Comparison of ENCODE assay signal across 10 mouse cellular contexts in the genomic region with DNA sequence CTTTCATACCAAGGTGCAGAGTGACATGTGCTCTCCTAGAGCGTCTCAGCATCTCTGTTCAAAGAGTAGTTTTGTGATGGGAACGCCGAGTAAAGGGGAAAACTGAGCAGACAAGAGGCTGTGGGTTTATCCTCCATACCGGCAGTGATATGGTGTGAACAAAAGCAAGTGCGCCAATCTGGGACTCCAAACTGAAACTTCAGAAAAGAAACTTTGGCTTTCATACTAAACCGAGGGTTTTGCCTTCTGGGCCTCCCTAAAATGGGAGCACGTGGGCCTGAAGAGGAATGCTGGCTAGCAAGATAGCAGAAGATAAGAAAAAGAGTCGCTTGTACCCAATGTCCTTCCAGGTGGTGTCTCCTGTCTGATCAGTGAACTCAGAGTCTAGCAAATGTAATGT. TPM values are rescaled to one million over a fixed set of nuclear protein-coding genes. Genes with fewer than 3 reads are reported as not detected.
A peak's percentile ranks its signal among the peaks of the same experiment; 100 is the strongest.
DNase-seq lines count a peak whose midpoint lies in the region; ATAC-seq and TF ChIP-seq lines count a peak whose summit lies in the region.
"Had no signal": no experiment of that assay in that cellular context is flagged by ENCODE, and none has a peak within 500 bp of the region (broad histone marks: within the 10 kb centered on the region; RNA-seq: fewer than 3 reads in every experiment).

No protein-coding gene starts in this region.

- TF ChIP-seq CTCF in gastrocnemius, adult 2 months (IDR thresholded peaks at IDR 0.05), result no peak
- no peak for TF ChIP-seq CTCF in liver, adult 2 months (IDR thresholded peaks at IDR 0.05; ENCODE audit: low read depth, low read length)

- H3K79me2 ChIP-seq in liver, adult 2 months (ENCODE audit: control insufficient read depth, insufficient read depth, low read length), result no peaks in the 10 kb centered on the region

- H3K36me3 ChIP-seq in midbrain, embryonic 11.5 days (ENCODE audit: control insufficient read depth, insufficient read depth, low read length), result no peaks in the 10 kb centered on the region
- no peaks in the 10 kb centered on the region for H3K36me3 ChIP-seq in midbrain, embryonic 15.5 days (replicated peaks)
- H3K36me3 ChIP-seq in liver, adult 2 months (ENCODE audit: control insufficient read depth, insufficient read depth, low read length), result no peaks in the 10 kb centered on the region
- H3K36me3 ChIP-seq: limb, embryonic 15.5 days; neural tube, embryonic 15.5 days had no signal

- no peak for DNase-seq in gastrocnemius, adult 2 months
- no peak for DNase-seq in gastrocnemius, postnatal 36 days
- DNase-seq in midbrain, embryonic 11.5 days (ENCODE audit: low spot score, missing footprints), result peak; percentile 87
- DNase-seq in liver, adult 2 months (ENCODE audit: extremely low read depth, low read depth, low spot score), result no peak
- DNase-seq in thymus, postnatal 25 days, result peak; percentile 63
- DNase-seq in frontal cortex, postnatal 10 days (ENCODE audit: low spot score in 2 of 2), result no peak
- no peak for DNase-seq in testis, postnatal 10 days (ENCODE audit: low spot score)

- intact Hi-C loops in gastrocnemius, adult 2 months (cut with DNase I), result no loop called here
- intact Hi-C loops in gastrocnemius, postnatal 36 days (cut with DNase I), result no loop called here

- no peak for ATAC-seq in midbrain, embryonic 11.5 days (ENCODE audit: low FRiP score)
- ATAC-seq in midbrain, embryonic 15.5 days (replicated peaks), result no peak

- H3K4me1 ChIP-seq in midbrain, embryonic 11.5 days (ENCODE audit: control insufficient read depth, insufficient read depth, low read length), result peaks cover 2% of the 10 kb centered on the region
- peaks cover 9% of the 10 kb centered on the region for H3K4me1 ChIP-seq in midbrain, embryonic 15.5 days
- H3K4me1 ChIP-seq in liver, adult 2 months (ENCODE audit: control insufficient read depth, insufficient read depth, low read length), result no peaks in the 10 kb centered on the region

- no peak overlapping the region for H3K4me2 ChIP-seq in midbrain, embryonic 11.5 days
- no peak overlapping the region for H3K4me2 ChIP-seq in midbrain, embryonic 15.5 days

- no peak for TF ChIP-seq POLR2A in liver, adult 2 months (IDR thresholded peaks at IDR 0.05; ENCODE audit: extremely low read depth, insufficient read depth, low read length)

- H3K4me3 ChIP-seq in gastrocnemius, adult 2 months, result peak overlapping the region; percentile 72
- no peak overlapping the region for H3K4me3 ChIP-seq in midbrain, embryonic 11.5 days (ENCODE audit: low read depth, low read length)
- no peak overlapping the region for H3K4me3 ChIP-seq in midbrain, embryonic 15.5 days
- peak overlapping the region; percentile 44 for H3K4me3 ChIP-seq in liver, adult 2 months (ENCODE audit: insufficient read depth, low read depth, low read length)

- H3K9me3 ChIP-seq in midbrain, embryonic 11.5 days (ENCODE audit: control insufficient read depth, low read length), result no peaks in the 10 kb centered on the region
- H3K9me3 ChIP-seq in midbrain, embryonic 15.5 days, result no peaks in the 10 kb centered on the region
- H3K9me3 ChIP-seq: limb, embryonic 15.5 days; neural tube, embryonic 15.5 days had no signal

- peak overlapping the region; percentile 82 for H3K27ac ChIP-seq in gastrocnemius, adult 2 months
- no peak overlapping the region for H3K27ac ChIP-seq in midbrain, embryonic 11.5 days (ENCODE audit: low read depth, low read length)
- H3K27ac ChIP-seq in midbrain, embryonic 15.5 days, result no peak overlapping the region
- no peak overlapping the region; the same call in 1 of the 2 replicates for H3K27ac ChIP-seq in liver, adult 2 months (replicated peaks; ENCODE audit: insufficient read depth, low read depth, low read length)
- H3K27ac ChIP-seq: limb, embryonic 15.5 days; neural tube, embryonic 15.5 days had no signal

- WGBS in midbrain, embryonic 11.5 days, result 49% methylated on average over 8 of the region's 8 CpGs
- 51% methylated on average over 8 of the region's 8 CpGs for WGBS in midbrain, embryonic 15.5 days
- WGBS in liver, adult 2 months, result 52% methylated on average over 8 of the region's 8 CpGs

- H3K27me3 ChIP-seq in midbrain, embryonic 11.5 days (ENCODE audit: control insufficient read depth, insufficient read depth, low read length), result no peaks in the 10 kb centered on the region; the same call in 1 of the 2 replicates
- H3K27me3 ChIP-seq in midbrain, embryonic 15.5 days (replicated peaks), result peaks cover 7% of the 10 kb centered on the region; the same call in 1 of the 2 replicates
- no peaks in the 10 kb centered on the region; the same call in 1 of the 2 replicates for H3K27me3 ChIP-seq in liver, adult 2 months (ENCODE audit: control insufficient read depth, insufficient read depth, low read length)

- no peak overlapping the region for H3K9ac ChIP-seq in midbrain, embryonic 11.5 days (ENCODE audit: low read length)
- H3K9ac ChIP-seq in midbrain, embryonic 15.5 days, result no peak overlapping the region
- H3K9ac ChIP-seq in liver, adult 2 months (ENCODE audit: low read depth, low read length), result 0 out of 2 replicates have a peak overlapping the region, but pooled peaks have one; percentile 6
- H3K9ac ChIP-seq: neural tube, embryonic 15.5 days had no signal

RNA-seq across cellular contexts. Expression of a gene that starts 1.3 kb away (rescaled TPM):
- total RNA-seq in gastrocnemius, adult 2 months (2021), result 1 to 10 TPM; 2.3 to 2.4 TPM
- total RNA-seq in gastrocnemius, postnatal 36 days (2021), result 1 to 10 TPM; 2.3 to 2.7 TPM
- 0.55 and 0.75 TPM in 2 replicates for polyA plus RNA-seq in midbrain, embryonic 11.5 days (2014; fragmentation: Nextera tagmentation; extraction: Ambion mirVana)
- 0.71 and 0.98 TPM in 2 replicates for polyA plus RNA-seq in midbrain, embryonic 15.5 days (2015; fragmentation: Nextera tagmentation; extraction: Ambion mirVana)
- 0.65 and 0.87 TPM in 2 replicates for total RNA-seq in liver, adult 2 months (2014; rRNA removed)
- polyA plus RNA-seq in liver, adult 2 months (2012; rRNA removed), result 0.44 and 0.64 TPM in 2 replicates

Comparison
In these comparisons a context has a peak if more than half of its experiments do, and no peak if none do; other contexts are left out.
1. DNase-seq: peak in midbrain, embryonic 11.5 days (single experiment) and thymus, postnatal 25 days (single experiment); none in gastrocnemius, adult 2 months (single experiment), gastrocnemius, postnatal 36 days (0 of 2), liver, adult 2 months (single experiment), frontal cortex, postnatal 10 days (0 of 2) and testis, postnatal 10 days (single experiment).
2. H3K4me3 ChIP-seq: peak in gastrocnemius, adult 2 months (single experiment) and liver, adult 2 months (single experiment); none in midbrain, embryonic 11.5 days (single experiment) and midbrain, embryonic 15.5 days (single experiment).